Comparison of ENCODE assay signal across 10 mouse cellular contexts in genomic region chr2:143806140-143806923, GRCm38 (mm10). TPM values are rescaled to one million over a fixed set of nuclear protein-coding genes. Genes with fewer than 3 reads are reported as not detected.
A peak's percentile ranks its signal among the peaks of the same experiment; 100 is the strongest.
DNase-seq lines count a peak whose midpoint lies in the region; ATAC-seq lines count a peak whose summit lies in the region.
"Had no signal": no experiment of that assay in that cellular context is flagged by ENCODE, and none has a peak within 500 bp of the region (broad histone marks: within the 10 kb centered on the region; RNA-seq: fewer than 3 reads in every experiment).

No protein-coding gene starts in this region.

- H3K9ac ChIP-seq in forebrain, embryonic 11.5 days (ENCODE audit: low read length), result no peak overlapping the region
- H3K9ac ChIP-seq in forebrain, embryonic 15.5 days (replicated peaks), result no peak overlapping the region
- no peak overlapping the region for H3K9ac ChIP-seq in midbrain, embryonic 11.5 days (ENCODE audit: low read length)
- H3K9ac ChIP-seq in midbrain, embryonic 14.5 days (replicated peaks; ENCODE audit: low read length), result no peak overlapping the region

- no peak overlapping the region for H3K4me3 ChIP-seq in forebrain, embryonic 11.5 days (ENCODE audit: low read depth, low read length)
- no peak overlapping the region for H3K4me3 ChIP-seq in forebrain, embryonic 15.5 days
- no peak overlapping the region for H3K4me3 ChIP-seq in midbrain, embryonic 11.5 days (ENCODE audit: low read depth, low read length)
- no peak overlapping the region for H3K4me3 ChIP-seq in midbrain, embryonic 14.5 days (replicated peaks; ENCODE audit: low read depth, low read length)

- H3K27ac ChIP-seq in forebrain, embryonic 11.5 days (ENCODE audit: low read depth, low read length), result no peak overlapping the region
- no peak overlapping the region for H3K27ac ChIP-seq in forebrain, embryonic 15.5 days (replicated peaks)
- H3K27ac ChIP-seq in midbrain, embryonic 11.5 days (ENCODE audit: low read depth, low read length), result no peak overlapping the region
- H3K27ac ChIP-seq in midbrain, embryonic 14.5 days (replicated peaks; ENCODE audit: low read depth, low read length), result no peak overlapping the region

- 69% methylated on average over 15 of the region's 15 CpGs for WGBS in forebrain, embryonic 11.5 days
- 60% methylated on average over 15 of the region's 15 CpGs for WGBS in forebrain, embryonic 15.5 days
- WGBS in midbrain, embryonic 11.5 days, result 69% methylated on average over 15 of the region's 15 CpGs
- WGBS in midbrain, embryonic 14.5 days, result 69% methylated on average over 15 of the region's 15 CpGs

- H3K9me3 ChIP-seq in forebrain, embryonic 11.5 days (ENCODE audit: control insufficient read depth, low read length), result no peaks in the 10 kb centered on the region
- no peaks in the 10 kb centered on the region for H3K9me3 ChIP-seq in forebrain, embryonic 15.5 days
- H3K9me3 ChIP-seq in midbrain, embryonic 11.5 days (ENCODE audit: control insufficient read depth, low read length), result no peaks in the 10 kb centered on the region
- no peaks in the 10 kb centered on the region for H3K9me3 ChIP-seq in midbrain, embryonic 14.5 days (ENCODE audit: control insufficient read depth, low read length)

- no peak overlapping the region for H3K4me2 ChIP-seq in forebrain, embryonic 11.5 days (ENCODE audit: low read depth, low read length, severe bottlenecking)
- no peak overlapping the region for H3K4me2 ChIP-seq in forebrain, embryonic 15.5 days (replicated peaks)
- no peak overlapping the region for H3K4me2 ChIP-seq in midbrain, embryonic 11.5 days
- H3K4me2 ChIP-seq in midbrain, embryonic 14.5 days (ENCODE audit: low read length), result no peak overlapping the region

- H3K36me3 ChIP-seq in forebrain, embryonic 11.5 days (ENCODE audit: control insufficient read depth, insufficient read depth, low read length), result no peaks in the 10 kb centered on the region
- H3K36me3 ChIP-seq in forebrain, embryonic 15.5 days, result no peaks in the 10 kb centered on the region
- H3K36me3 ChIP-seq in midbrain, embryonic 11.5 days (ENCODE audit: control insufficient read depth, insufficient read depth, low read length), result no peaks in the 10 kb centered on the region
- H3K36me3 ChIP-seq in midbrain, embryonic 14.5 days (ENCODE audit: control insufficient read depth, insufficient read depth, low read length), result 0 out of 2 replicates have a peak, but pooled peaks cover 3% of the 10 kb centered on the region

- DNase-seq in forebrain, embryonic 11.5 days (ENCODE audit: low spot score), result peak; percentile 41
- no peak for DNase-seq in midbrain, embryonic 11.5 days (ENCODE audit: low spot score, missing footprints)
- DNase-seq in midbrain, embryonic 14.5 days, result no peak
- DNase-seq in kidney, postnatal 10 days, result peak; percentile 35
- DNase-seq in lung, postnatal 36 days, result peak; percentile 69
- no peak for DNase-seq in adrenal gland, postnatal 4 days (ENCODE audit: low spot score in 2 of 2)
- DNase-seq in thymus, postnatal 10 days (ENCODE audit: low spot score in 2 of 2), result no peak
- DNase-seq: adrenal gland, postnatal 25 days; cerebellum, adult 9-11 months had no signal

- no peaks in the 10 kb centered on the region for H3K4me1 ChIP-seq in forebrain, embryonic 11.5 days (replicated peaks; ENCODE audit: control insufficient read depth, insufficient read depth, low read length)
- no peaks in the 10 kb centered on the region for H3K4me1 ChIP-seq in forebrain, embryonic 15.5 days
- H3K4me1 ChIP-seq in midbrain, embryonic 11.5 days (ENCODE audit: control insufficient read depth, insufficient read depth, low read length), result no peaks in the 10 kb centered on the region; the same call in 1 of the 2 replicates
- no peaks in the 10 kb centered on the region for H3K4me1 ChIP-seq in midbrain, embryonic 14.5 days (ENCODE audit: control insufficient read depth, insufficient read depth, low read length)

- no peaks in the 10 kb centered on the region for H3K27me3 ChIP-seq in forebrain, embryonic 11.5 days (ENCODE audit: control insufficient read depth, insufficient read depth, low read length)
- no peaks in the 10 kb centered on the region for H3K27me3 ChIP-seq in forebrain, embryonic 15.5 days
- no peaks in the 10 kb centered on the region for H3K27me3 ChIP-seq in midbrain, embryonic 11.5 days (ENCODE audit: control insufficient read depth, insufficient read depth, low read length)
- no peaks in the 10 kb centered on the region for H3K27me3 ChIP-seq in midbrain, embryonic 14.5 days (ENCODE audit: control insufficient read depth, insufficient read depth, low read length)

- ATAC-seq in forebrain, embryonic 11.5 days (replicated peaks; ENCODE audit: low FRiP score), result 0 out of 2 replicates have a peak, but pooled peaks have one; percentile 39
- no peak for ATAC-seq in forebrain, embryonic 15.5 days (replicated peaks)
- ATAC-seq in midbrain, embryonic 11.5 days (ENCODE audit: low FRiP score), result 0 out of 2 replicates have a peak, but pooled peaks have one; percentile 11
- ATAC-seq in midbrain, embryonic 14.5 days (ENCODE audit: low FRiP score, low TSS enrichment), result no peak

RNA-seq across cellular contexts. Expression of gene Bfsp1, which starts 56.6 kb away (rescaled TPM):
- polyA plus RNA-seq in forebrain, embryonic 11.5 days (2014; fragmentation: Nextera tagmentation; extraction: Ambion mirVana), result 0.44 and 1.7 TPM in 2 replicates
- 0.74 and 0.99 TPM in 2 replicates for polyA plus RNA-seq in forebrain, embryonic 15.5 days (2015; fragmentation: Nextera tagmentation; extraction: Ambion mirVana)
- polyA plus RNA-seq in midbrain, embryonic 11.5 days (2014; fragmentation: Nextera tagmentation; extraction: Ambion mirVana), result 2.7 TPM in 2 replicates
- 1.3 and 1.8 TPM in 2 replicates for polyA plus RNA-seq in midbrain, embryonic 14.5 days (2014; fragmentation: Nextera tagmentation; extraction: Ambion mirVana)
- 1 to 10 TPM; 1.9 to 2.1 TPM for total RNA-seq in adrenal gland, postnatal 4 days (2021)

Comparison
In these comparisons a context has a peak if more than half of its experiments do, and no peak if none do; other contexts are left out.
1. ATAC-seq: peak in forebrain, embryonic 11.5 days (single experiment) and midbrain, embryonic 11.5 days (single experiment); none in forebrain, embryonic 15.5 days (single experiment) and midbrain, embryonic 14.5 days (single experiment).
2. DNase-seq: peak in forebrain, embryonic 11.5 days (single experiment), kidney, postnatal 10 days (single experiment) and lung, postnatal 36 days (single experiment); none in midbrain, embryonic 11.5 days (single experiment), midbrain, embryonic 14.5 days (single experiment), adrenal gland, postnatal 4 days (0 of 2) and thymus, postnatal 10 days (0 of 2).